Mouse (Mus musculus): ENCODE measurements around the gene Lrrc10b. TPM values are rescaled to one million over a fixed set of nuclear protein-coding genes. Genes with fewer than 3 reads are reported as not detected.

The Lrrc10b gene
- polyA plus RNA-seq, 1 experiment from 2014 or later = 0.91 TPM

DNA sequence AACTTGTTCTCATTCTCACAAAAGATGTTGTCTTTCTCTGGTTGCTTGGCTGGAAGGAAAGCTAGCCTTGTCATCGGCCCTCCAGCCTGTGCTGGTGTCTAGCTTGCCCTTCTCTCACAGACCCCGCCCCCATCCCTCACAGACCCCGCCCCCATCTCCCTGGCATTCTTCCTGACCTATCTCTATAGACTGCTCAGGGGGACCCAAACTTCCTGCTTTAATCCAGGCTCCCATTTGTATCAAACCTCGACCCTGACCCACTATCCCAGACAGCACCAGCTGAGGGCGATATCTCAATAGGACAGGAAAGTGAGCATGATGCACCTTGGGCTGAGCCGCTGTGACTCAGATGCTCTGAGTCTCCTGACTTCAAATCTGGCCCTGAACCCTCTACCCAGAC, 16.5 kb upstream of the Lrrc10b start:
- Histone ChIP-seq H3K4me2 (replicated peaks; ENCODE audit: low read depth, low read length) (no peak overlapping the region), H3K27ac (ENCODE audit: low read depth, low read length) (no peak overlapping the region), H3K27me3 (ENCODE audit: control insufficient read depth, insufficient read depth, low read length) (no peaks in the 10 kb centered on the region), H3K36me3 (ENCODE audit: control insufficient read depth, insufficient read depth, low read length) (no peaks in the 10 kb centered on the region), H3K4me3 (ENCODE audit: low read length) (no peak overlapping the region), H3K9me3 (ENCODE audit: control insufficient read depth, low read length) (no peaks in the 10 kb centered on the region), H3K4me1 (ENCODE audit: control insufficient read depth, insufficient read depth, low read length) (no peaks in the 10 kb centered on the region), H3K9ac (ENCODE audit: low read depth, low read length) (no peak overlapping the region)
- ATAC-seq (ENCODE audit: low FRiP score, low TSS enrichment) = 0 out of 2 replicates have a peak, but pooled peaks have one; percentile 20
- WGBS = 32% methylated on average over 6 of the region's 6 CpGs

DNA sequence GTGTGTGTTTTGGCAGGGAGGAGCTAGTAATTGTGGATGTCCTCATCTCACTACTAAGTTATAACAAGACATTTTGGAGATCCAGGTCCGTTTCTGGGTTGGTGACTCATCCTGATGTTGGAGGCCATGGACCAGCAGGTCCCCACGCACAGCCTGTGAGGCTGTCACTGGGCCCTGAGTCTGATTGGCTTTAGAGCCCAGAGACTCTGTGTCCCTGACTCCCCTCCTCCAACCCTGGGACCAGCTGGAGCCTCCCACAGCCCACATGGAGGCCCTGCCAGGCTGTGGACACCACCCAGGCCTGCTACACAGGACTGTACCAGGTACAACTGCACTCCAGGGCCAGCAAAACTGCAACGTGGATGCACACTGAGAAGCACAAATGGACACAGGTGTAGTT, 15.7 kb upstream of the Lrrc10b start:
- Histone ChIP-seq H3K27ac (ENCODE audit: low read depth, low read length) (no peak overlapping the region), H3K27me3 (ENCODE audit: control insufficient read depth, insufficient read depth, low read length) (no peaks in the 10 kb centered on the region), H3K4me2 (replicated peaks; ENCODE audit: low read depth, low read length) (no peak overlapping the region), H3K9ac (ENCODE audit: low read depth, low read length) (no peak overlapping the region), H3K9me3 (ENCODE audit: control insufficient read depth, low read length) (no peaks in the 10 kb centered on the region), H3K4me3 (ENCODE audit: low read length) (no peak overlapping the region), H3K4me1 (ENCODE audit: control insufficient read depth, insufficient read depth, low read length) (no peaks in the 10 kb centered on the region), H3K36me3 (ENCODE audit: control insufficient read depth, insufficient read depth, low read length) (no peaks in the 10 kb centered on the region)
- ATAC-seq (ENCODE audit: low FRiP score, low TSS enrichment) = no peak
- WGBS = 75% methylated on average over 3 of the region's 3 CpGs

DNA sequence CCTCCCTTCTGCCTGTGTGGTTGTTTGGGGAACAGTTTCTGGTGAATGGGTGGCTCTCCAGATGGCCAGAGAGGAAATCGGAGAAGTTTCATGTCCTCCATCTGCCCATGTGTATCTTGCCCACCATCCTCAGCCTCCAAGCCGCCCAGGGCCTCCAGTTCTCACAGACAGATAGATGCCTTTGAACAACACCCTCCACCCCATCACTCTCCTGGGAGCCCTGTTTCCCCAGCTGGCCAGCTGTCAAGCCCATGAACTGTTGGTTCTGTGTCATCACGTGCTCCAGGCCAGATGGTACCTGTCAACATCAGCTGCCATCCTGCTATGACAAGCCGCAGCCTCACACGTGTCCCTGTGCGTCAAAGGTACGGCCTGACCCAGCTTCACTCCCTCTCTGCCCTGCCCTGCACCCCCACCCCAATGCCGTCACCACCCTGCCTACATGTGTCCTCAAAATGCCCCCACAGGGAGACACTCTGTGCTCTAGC, 11.9 kb upstream of the Lrrc10b start:
- H3K4me1 ChIP-seq (ENCODE audit: control insufficient read depth, insufficient read depth, low read length) = no peaks in the 10 kb centered on the region
- H3K27me3 ChIP-seq (ENCODE audit: control insufficient read depth, insufficient read depth, low read length) = no peaks in the 10 kb centered on the region
- whole genome bisulfite sequencing = 29% methylated on average over 8 of the region's 8 CpGs
- H3K27ac ChIP-seq (ENCODE audit: low read depth, low read length) = no peak overlapping the region
- peak; percentile 55 for ATAC-seq (ENCODE audit: low FRiP score, low TSS enrichment)
- H3K4me2 ChIP-seq (replicated peaks; ENCODE audit: low read depth, low read length) = no peak overlapping the region
- H3K4me3 ChIP-seq (ENCODE audit: low read length) = no peak overlapping the region
- no peaks in the 10 kb centered on the region for H3K9me3 ChIP-seq (ENCODE audit: control insufficient read depth, low read length)
- H3K9ac ChIP-seq (ENCODE audit: low read depth, low read length) = no peak overlapping the region
- H3K36me3 ChIP-seq (ENCODE audit: control insufficient read depth, insufficient read depth, low read length) = no peaks in the 10 kb centered on the region

DNA sequence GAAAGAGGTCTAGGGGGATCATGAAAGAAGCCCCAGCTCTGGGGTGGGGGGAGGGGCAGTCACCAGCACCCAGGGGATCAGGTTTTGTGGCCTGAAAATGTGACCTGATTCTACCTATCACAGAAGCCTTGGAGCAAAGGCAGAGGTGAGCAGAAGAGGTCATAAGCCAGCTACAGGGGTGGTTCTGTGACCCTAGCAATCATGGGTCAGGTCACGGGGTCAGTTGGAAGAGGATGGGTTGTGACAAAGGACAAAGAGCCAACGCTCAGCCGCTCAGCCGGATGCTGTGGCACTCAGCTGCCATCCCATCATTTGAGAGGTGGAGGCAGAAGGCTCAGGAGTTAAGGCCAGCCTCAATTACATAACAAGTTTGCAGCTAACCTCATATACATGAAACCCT, 7.2 kb upstream of the Lrrc10b start:
- no peaks in the 10 kb centered on the region for H3K36me3 ChIP-seq (ENCODE audit: control insufficient read depth, insufficient read depth, low read length)
- no peak overlapping the region for H3K4me2 ChIP-seq (replicated peaks; ENCODE audit: low read depth, low read length)
- 33% methylated on average over 4 of the region's 4 CpGs for WGBS
- H3K27ac ChIP-seq (ENCODE audit: low read depth, low read length) = no peak overlapping the region
- H3K9me3 ChIP-seq (ENCODE audit: control insufficient read depth, low read length) = no peaks in the 10 kb centered on the region
- H3K4me3 ChIP-seq (ENCODE audit: low read length) = no peak overlapping the region
- ATAC-seq (ENCODE audit: low FRiP score, low TSS enrichment) = no peak
- H3K27me3 ChIP-seq (ENCODE audit: control insufficient read depth, insufficient read depth, low read length) = peaks cover 7% of the 10 kb centered on the region; the same call in 1 of the 2 replicates
- 0 out of 2 replicates have a peak, but pooled peaks cover 7% of the 10 kb centered on the region for H3K4me1 ChIP-seq (ENCODE audit: control insufficient read depth, insufficient read depth, low read length)
- no peak overlapping the region for H3K9ac ChIP-seq (ENCODE audit: low read depth, low read length)

DNA sequence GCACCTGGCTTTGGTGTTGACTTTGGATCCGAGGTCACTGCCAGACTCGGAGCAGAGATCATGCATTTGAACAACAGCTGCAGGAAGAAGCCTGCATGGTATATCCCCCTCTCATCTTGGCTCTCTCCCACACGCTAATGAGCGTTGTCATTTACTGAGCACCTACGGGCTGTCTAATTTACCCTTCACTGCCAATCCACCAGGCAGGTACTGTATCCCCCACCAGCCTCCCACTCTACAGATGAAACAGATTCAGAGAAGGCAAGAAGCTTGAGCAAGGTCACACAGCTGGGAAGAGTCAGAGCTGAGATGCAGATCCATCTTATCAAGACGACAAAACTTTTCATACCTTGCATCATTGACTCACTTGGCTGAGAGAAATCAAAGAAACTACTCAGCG, 4.3 kb upstream of the Lrrc10b start:
- no peaks in the 10 kb centered on the region for H3K9me3 ChIP-seq (ENCODE audit: control insufficient read depth, low read length)
- ATAC-seq (ENCODE audit: low FRiP score, low TSS enrichment) = no peak
- 27% methylated on average over 7 of the region's 7 CpGs for WGBS
- H3K4me1 ChIP-seq (ENCODE audit: control insufficient read depth, insufficient read depth, low read length) = peaks cover 14% of the 10 kb centered on the region; the same call in 1 of the 2 replicates
- H3K36me3 ChIP-seq (ENCODE audit: control insufficient read depth, insufficient read depth, low read length) = no peaks in the 10 kb centered on the region
- no peak overlapping the region for H3K4me2 ChIP-seq (replicated peaks; ENCODE audit: low read depth, low read length)
- no peak overlapping the region for H3K4me3 ChIP-seq (ENCODE audit: low read length)
- H3K9ac ChIP-seq (ENCODE audit: low read depth, low read length) = no peak overlapping the region
- no peak overlapping the region for H3K27ac ChIP-seq (ENCODE audit: low read depth, low read length)
- peaks cover 34% of the 10 kb centered on the region for H3K27me3 ChIP-seq (ENCODE audit: control insufficient read depth, insufficient read depth, low read length)

DNA sequence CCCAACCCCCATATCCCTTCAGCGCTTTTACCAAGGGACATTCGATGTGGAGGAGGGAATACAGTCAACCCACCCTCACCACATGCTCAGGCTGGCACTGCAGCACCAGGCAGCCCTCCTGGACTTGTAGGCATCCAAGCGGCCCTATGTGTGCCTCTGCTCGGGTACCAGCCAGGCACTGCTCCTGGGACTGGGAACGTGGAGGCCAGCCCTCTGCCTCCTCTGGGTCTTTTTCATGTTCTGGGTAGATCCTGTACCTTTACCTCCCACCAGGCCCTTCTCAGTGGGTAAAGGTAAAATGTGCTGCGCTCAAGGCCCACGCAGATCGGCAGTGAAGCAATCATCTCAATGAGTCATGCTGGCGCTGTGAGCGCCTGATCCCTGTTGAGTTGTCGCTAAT, 2.6 kb upstream of the Lrrc10b start:
- H3K36me3 ChIP-seq (ENCODE audit: control insufficient read depth, insufficient read depth, low read length) = no peaks in the 10 kb centered on the region
- no peak overlapping the region for H3K9ac ChIP-seq (ENCODE audit: low read depth, low read length)
- no peak overlapping the region for H3K27ac ChIP-seq (ENCODE audit: low read depth, low read length)
- no peaks in the 10 kb centered on the region for H3K9me3 ChIP-seq (ENCODE audit: control insufficient read depth, low read length)
- H3K4me3 ChIP-seq (ENCODE audit: low read length) = no peak overlapping the region
- no peak overlapping the region for H3K4me2 ChIP-seq (replicated peaks; ENCODE audit: low read depth, low read length)
- peaks cover 23% of the 10 kb centered on the region; the same call in 1 of the 2 replicates for H3K4me1 ChIP-seq (ENCODE audit: control insufficient read depth, insufficient read depth, low read length)
- WGBS = 57% methylated on average over 11 of the region's 11 CpGs
- no peak for ATAC-seq (ENCODE audit: low FRiP score, low TSS enrichment)
- H3K27me3 ChIP-seq (ENCODE audit: control insufficient read depth, insufficient read depth, low read length) = peaks cover 49% of the 10 kb centered on the region

DNA sequence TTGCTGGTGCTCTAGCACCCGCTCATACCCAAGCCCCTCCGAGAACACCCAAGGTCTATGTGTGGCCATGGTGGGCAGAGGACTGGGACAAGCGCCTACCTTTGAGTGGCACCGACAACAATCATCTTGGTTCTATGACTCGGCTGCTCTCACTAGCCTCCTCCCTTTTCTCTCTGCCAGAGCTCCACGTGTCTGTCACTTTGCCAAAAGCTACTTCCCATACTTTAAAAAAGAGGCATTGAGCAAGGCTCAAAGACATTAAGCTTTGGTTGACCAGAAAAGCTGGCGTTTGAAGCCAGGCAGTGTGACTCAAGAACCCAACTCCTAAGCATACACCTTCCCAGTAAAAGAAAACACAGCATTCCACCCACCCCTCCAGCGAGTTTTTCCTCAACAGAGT, 823 bp upstream of the Lrrc10b start:
- H3K9me3 ChIP-seq (ENCODE audit: control insufficient read depth, low read length) = no peaks in the 10 kb centered on the region
- H3K9ac ChIP-seq (ENCODE audit: low read depth, low read length) = no peak overlapping the region
- 24% methylated on average over 8 of the region's 8 CpGs for WGBS
- H3K36me3 ChIP-seq (ENCODE audit: control insufficient read depth, insufficient read depth, low read length) = no peaks in the 10 kb centered on the region
- H3K27me3 ChIP-seq (ENCODE audit: control insufficient read depth, insufficient read depth, low read length) = peaks cover 51% of the 10 kb centered on the region
- H3K4me1 ChIP-seq (ENCODE audit: control insufficient read depth, insufficient read depth, low read length) = peaks cover 23% of the 10 kb centered on the region; the same call in 1 of the 2 replicates
- peak overlapping the region; percentile 97 for H3K4me2 ChIP-seq (replicated peaks; ENCODE audit: low read depth, low read length)
- ATAC-seq (ENCODE audit: low FRiP score, low TSS enrichment) = peak; percentile 10
- no peak overlapping the region for H3K27ac ChIP-seq (ENCODE audit: low read depth, low read length)
- H3K4me3 ChIP-seq (ENCODE audit: low read length) = peak overlapping the region; percentile 50

DNA sequence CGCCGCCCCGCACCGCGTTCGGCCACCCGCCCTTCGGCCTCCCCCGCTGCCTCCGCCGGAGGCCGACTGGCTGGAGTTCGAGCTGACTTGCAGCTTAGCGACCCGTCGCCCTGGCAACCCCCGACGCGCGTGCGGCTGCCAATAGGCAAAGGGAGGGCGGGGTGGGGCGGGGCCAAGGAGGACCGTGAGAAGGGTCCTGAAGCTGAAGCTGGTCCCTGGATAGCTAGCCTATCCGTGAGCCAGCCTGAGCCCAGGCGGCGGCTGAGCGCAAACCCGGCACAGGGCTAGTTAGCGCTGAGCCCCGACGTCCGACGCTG, 169 bp upstream of the Lrrc10b start:
- 0% methylated on average over 26 of the region's 34 CpGs for WGBS
- Histone ChIP-seq H3K27ac (ENCODE audit: low read depth, low read length) (no peak overlapping the region), H3K27me3 (ENCODE audit: control insufficient read depth, insufficient read depth, low read length) (peaks cover 51% of the 10 kb centered on the region), H3K9ac (ENCODE audit: low read depth, low read length) (peak overlapping the region; percentile 45; the same call in 1 of the 2 replicates), H3K36me3 (ENCODE audit: control insufficient read depth, insufficient read depth, low read length) (no peaks in the 10 kb centered on the region), H3K4me3 (ENCODE audit: low read length) (peak overlapping the region; percentile 50), H3K4me1 (ENCODE audit: control insufficient read depth, insufficient read depth, low read length) (peaks cover 23% of the 10 kb centered on the region; the same call in 1 of the 2 replicates), H3K4me2 (replicated peaks; ENCODE audit: low read depth, low read length) (peak overlapping the region; percentile 97), H3K9me3 (ENCODE audit: control insufficient read depth, low read length) (no peaks in the 10 kb centered on the region)
- ATAC-seq (ENCODE audit: low FRiP score, low TSS enrichment) = peak; percentile 93

DNA sequence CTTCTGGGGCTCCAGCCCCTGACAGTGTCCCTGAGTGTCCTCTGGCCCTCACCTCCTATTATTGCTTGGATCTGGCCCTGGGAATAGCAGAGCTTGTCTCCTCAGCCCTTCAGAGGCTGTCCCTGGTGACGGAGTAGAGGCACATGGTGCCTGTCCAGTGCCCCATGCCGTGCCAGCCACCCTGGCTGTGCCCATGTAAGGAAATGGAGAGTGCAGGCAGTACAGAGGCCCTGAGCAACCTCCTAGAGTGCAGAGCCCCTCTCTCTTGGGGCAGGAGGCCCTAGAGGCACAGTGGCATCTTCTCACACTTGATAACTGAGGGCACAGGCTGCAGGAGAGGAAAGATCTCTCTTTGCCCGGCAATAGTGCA, 1.9 kb downstream of the Lrrc10b start:
- WGBS = 70% methylated on average over 3 of the region's 3 CpGs
- no peak overlapping the region for H3K4me2 ChIP-seq (replicated peaks; ENCODE audit: low read depth, low read length)
- H3K4me3 ChIP-seq (ENCODE audit: low read length) = no peak overlapping the region
- no peak for ATAC-seq (ENCODE audit: low FRiP score, low TSS enrichment)
- H3K4me1 ChIP-seq (ENCODE audit: control insufficient read depth, insufficient read depth, low read length) = peaks cover 16% of the 10 kb centered on the region; the same call in 1 of the 2 replicates
- no peaks in the 10 kb centered on the region for H3K36me3 ChIP-seq (ENCODE audit: control insufficient read depth, insufficient read depth, low read length)
- H3K27me3 ChIP-seq (ENCODE audit: control insufficient read depth, insufficient read depth, low read length) = peaks cover 52% of the 10 kb centered on the region
- H3K9me3 ChIP-seq (ENCODE audit: control insufficient read depth, low read length) = no peaks in the 10 kb centered on the region
- no peak overlapping the region for H3K27ac ChIP-seq (ENCODE audit: low read depth, low read length)
- no peak overlapping the region for H3K9ac ChIP-seq (ENCODE audit: low read depth, low read length)
